In the genomic region with DNA sequence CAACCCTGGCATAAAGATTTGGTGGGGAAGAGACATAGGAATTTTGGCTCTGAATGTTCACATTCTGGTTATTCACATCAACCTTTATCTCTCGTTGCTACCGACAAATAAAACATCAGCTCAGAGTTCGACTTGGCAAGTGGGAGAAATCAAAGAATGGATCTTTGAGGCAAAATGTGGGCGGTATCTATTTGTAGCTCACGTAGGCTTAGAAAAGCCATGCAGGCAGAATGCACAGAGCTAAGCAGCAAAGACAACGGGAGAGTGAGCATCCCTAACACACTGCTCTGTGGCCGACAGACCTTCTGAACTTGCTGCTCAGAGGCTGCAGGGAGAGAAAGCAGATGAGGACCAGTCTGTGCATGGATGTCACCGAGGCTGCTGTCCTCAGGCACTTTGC, we compare ENCODE assay signal across 17 mouse cellular contexts. TPM values are rescaled to one million over a fixed set of nuclear protein-coding genes. Genes with fewer than 3 reads are reported as not detected.
DNase-seq lines count a peak whose midpoint lies in the region; TF ChIP-seq lines count a peak whose summit lies in the region.
"Had no signal": no experiment of that assay in that cellular context is flagged by ENCODE, and none has a peak within 500 bp of the region (broad histone marks: within the 10 kb centered on the region; RNA-seq: fewer than 3 reads in every experiment).

No protein-coding gene starts in this region.

- DNase-seq in layer of hippocampus, adult 11-12 months (ENCODE audit: low spot score): peak; percentile 32
- DNase-seq in layer of hippocampus, postnatal 25 days (ENCODE audit: extremely low spot score in 1 of 2, low spot score in 1 of 2): no peak
- DNase-seq in left cerebral cortex, adult 18-20 months (ENCODE audit: low spot score in 2 of 2): peak; percentile 51 to 59
- DNase-seq in right cerebral cortex, postnatal 25 days: peak; percentile 35
- no peak for DNase-seq in kidney, postnatal 36 days
- no peak for DNase-seq in kidney, adult 2 months
- DNase-seq: adrenal gland, adult 8-10 months; cerebellum, adult 8-10 months; gastrocnemius, postnatal 25 days; liver; lung, adult 2 months; lung, postnatal 4 days; thymus, postnatal 36 days had no signal

- TF ChIP-seq CTCF in cortical plate, adult 2 months (IDR thresholded peaks at IDR 0.05; ENCODE audit: extremely low read depth, insufficient read depth, low read length): no peak
- TF ChIP-seq CTCF in kidney, adult 2 months (conservative IDR thresholded peaks at IDR 0.05; ENCODE audit: insufficient read depth, insufficient read length, low read depth, low read length): no peak

- peak overlapping the region; percentile 43 for H3K27ac ChIP-seq in cortical plate, adult 2 months (ENCODE audit: insufficient read depth, low read length)
- H3K27ac ChIP-seq in kidney, adult 2 months (ENCODE audit: insufficient read depth, low read depth, low read length): no peak overlapping the region
- H3K27ac ChIP-seq: kidney, embryonic 15.5 days; midbrain, embryonic 15.5 days; stomach, postnatal 0 days had no signal

- H3K27me3 ChIP-seq in kidney, adult 2 months (replicated peaks; ENCODE audit: control insufficient read depth, insufficient read depth, low read length): no peaks in the 10 kb centered on the region
- H3K27me3 ChIP-seq: kidney, embryonic 15.5 days; midbrain, embryonic 15.5 days had no signal

- H3K4me3 ChIP-seq in cortical plate, adult 2 months (ENCODE audit: insufficient read depth, low read length): no peak overlapping the region
- no peak overlapping the region for H3K4me3 ChIP-seq in kidney, adult 2 months (ENCODE audit: insufficient read depth, low read depth, low read length)
- H3K4me3 ChIP-seq: kidney, embryonic 15.5 days; midbrain, embryonic 15.5 days had no signal

- 78% methylated on average over 8 of the region's 8 CpGs for WGBS in kidney, adult 2 months

- peak; percentile 77 for TF ChIP-seq POLR2A in cortical plate, adult 2 months (IDR thresholded peaks at IDR 0.05; ENCODE audit: extremely low read depth, insufficient read depth, low read length)
- no peak for TF ChIP-seq POLR2A in kidney, adult 2 months (IDR thresholded peaks at IDR 0.05; ENCODE audit: low read depth, low read length)

- peaks cover 11% of the 10 kb centered on the region for H3K4me1 ChIP-seq in cortical plate, adult 2 months (ENCODE audit: control insufficient read depth, insufficient read depth, low read length)
- H3K4me1 ChIP-seq in kidney, adult 2 months (ENCODE audit: control insufficient read depth, insufficient read depth, low read length): no peaks in the 10 kb centered on the region

- H3K36me3 ChIP-seq in kidney, adult 2 months (ENCODE audit: control insufficient read depth, insufficient read depth, low read length): no peaks in the 10 kb centered on the region
- H3K36me3 ChIP-seq: kidney, embryonic 15.5 days; midbrain, embryonic 15.5 days had no signal

RNA-seq across cellular contexts. Expression of gene Irf2bp2, which starts 44.2 kb away (rescaled TPM):
- total RNA-seq in layer of hippocampus, postnatal 25 days (2021): 10 to 100 TPM; 55.4 to 59.0 TPM
- polyA plus RNA-seq in cortical plate, adult 2 months (2012; rRNA removed): 32.9 and 33.2 TPM in 2 replicates
- 10 to 100 TPM; 74.0 to 77.6 TPM for total RNA-seq in left cerebral cortex, adult 18-20 months (2021)
- 40.6 and 46.6 TPM in 2 replicates for polyA plus RNA-seq in kidney, adult 2 months (2012; rRNA removed)

Comparison
In these comparisons a context has a peak if more than half of its experiments do, and no peak if none do; other contexts are left out.
1. DNase-seq: peak in layer of hippocampus, adult 11-12 months (single experiment), left cerebral cortex, adult 18-20 months (2 of 2) and right cerebral cortex, postnatal 25 days (single experiment); none in layer of hippocampus, postnatal 25 days (0 of 2), kidney, postnatal 36 days (0 of 2) and kidney, adult 2 months (single experiment).